Mouse (Mus musculus): ENCODE results near the gene Nr4a1. TPM values are rescaled to one million over a fixed set of nuclear protein-coding genes. Genes with fewer than 3 reads are reported as not detected.

Gene Nr4a1
- total and polyA plus RNA-seq, 3 experiments, result 12.1 to 45.3 (median 23.8) TPM

DNA sequence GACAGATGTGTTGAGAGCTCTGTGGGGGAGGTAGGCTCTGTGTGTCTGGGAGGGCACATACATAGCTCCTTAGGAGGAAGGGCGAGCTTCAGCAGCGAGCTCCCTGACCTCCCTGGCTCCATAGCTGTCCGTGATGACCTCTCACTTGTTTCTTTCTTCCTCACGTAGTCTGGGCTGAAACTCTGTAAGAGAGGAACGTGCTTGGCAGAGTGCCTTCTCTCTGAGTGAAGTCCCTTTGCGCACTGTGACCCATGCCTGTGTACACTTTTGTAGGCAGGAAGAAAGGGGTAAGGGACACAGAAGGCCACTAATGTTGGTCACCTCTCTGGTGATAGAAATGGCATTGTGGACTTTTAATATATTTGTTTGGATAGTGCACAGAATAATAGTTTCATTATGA is 33.3 kb downstream of the Nr4a1 start:
- TF ChIP-seq POLR2A (IDR thresholded peaks at IDR 0.05; ENCODE audit: insufficient read depth, low read depth, low read length) (no peak), CTCF (IDR thresholded peaks at IDR 0.05) (no peak), EP300 (IDR thresholded peaks at IDR 0.05; ENCODE audit: insufficient read depth, low read depth, low read length) (no peak)
- intact Hi-C loops (cut with DNase I), result no loop called here
- H3K4me3 ChIP-seq, result no peak overlapping the region
- H3K79me2 ChIP-seq (replicated peaks; ENCODE audit: control insufficient read depth, insufficient read depth, low read length), result peaks cover 6% of the 10 kb centered on the region; the same call in 1 of the 2 replicates
- no peak overlapping the region for H3K27ac ChIP-seq
- H3K27me3 ChIP-seq (ENCODE audit: control insufficient read depth, insufficient read depth, low read length), result no peaks in the 10 kb centered on the region
- WGBS, result 59% methylated on average over 6 of the region's 6 CpGs
- H3K9ac ChIP-seq (ENCODE audit: low read depth, low read length), result no peak overlapping the region
- peaks cover 2% of the 10 kb centered on the region; the same call in 1 of the 2 replicates for H3K36me3 ChIP-seq (ENCODE audit: control insufficient read depth, insufficient read depth, low read length)
- H3K4me1 ChIP-seq (ENCODE audit: control insufficient read depth, insufficient read depth, low read length), result peaks cover 4% of the 10 kb centered on the region
- no peak for DNase-seq

DNA sequence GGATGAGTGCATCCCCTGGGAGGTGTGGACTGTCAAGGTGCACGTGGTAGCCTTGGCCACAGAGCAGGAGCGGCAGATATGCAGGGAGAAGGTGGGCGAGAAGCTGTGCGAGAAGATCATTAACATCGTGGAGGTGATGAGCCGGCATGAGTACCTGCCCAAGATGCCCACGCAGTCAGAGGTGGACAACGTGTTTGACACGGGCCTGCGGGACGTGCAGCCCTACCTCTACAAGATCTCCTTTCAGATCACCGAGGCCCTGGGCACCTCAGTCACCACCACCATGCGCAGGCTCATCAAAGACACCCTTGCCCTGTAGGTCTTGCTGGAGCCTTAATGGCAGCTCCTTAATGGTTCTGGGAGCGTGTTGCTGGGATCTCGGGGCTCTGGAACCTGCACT is 36.3 kb downstream of the Nr4a1 start:
- intact Hi-C loops (cut with DNase I), result no loop called here
- no peak for DNase-seq
- no peaks in the 10 kb centered on the region for H3K27me3 ChIP-seq (ENCODE audit: control insufficient read depth, insufficient read depth, low read length)
- H3K4me3 ChIP-seq, result no peak overlapping the region
- no peak overlapping the region for H3K27ac ChIP-seq
- WGBS, result 95% methylated on average over 15 of the region's 15 CpGs
- no peaks in the 10 kb centered on the region for H3K4me1 ChIP-seq (ENCODE audit: control insufficient read depth, insufficient read depth, low read length)
- H3K9ac ChIP-seq (ENCODE audit: low read depth, low read length), result no peak overlapping the region
- H3K36me3 ChIP-seq (ENCODE audit: control insufficient read depth, insufficient read depth, low read length), result no peaks in the 10 kb centered on the region
- peaks cover 3% of the 10 kb centered on the region; the same call in 1 of the 2 replicates for H3K79me2 ChIP-seq (replicated peaks; ENCODE audit: control insufficient read depth, insufficient read depth, low read length)
- TF ChIP-seq POLR2A (IDR thresholded peaks at IDR 0.05; ENCODE audit: insufficient read depth, low read depth, low read length) (no peak), CTCF (IDR thresholded peaks at IDR 0.05) (no peak), EP300 (IDR thresholded peaks at IDR 0.05; ENCODE audit: insufficient read depth, low read depth, low read length) (no peak)

DNA sequence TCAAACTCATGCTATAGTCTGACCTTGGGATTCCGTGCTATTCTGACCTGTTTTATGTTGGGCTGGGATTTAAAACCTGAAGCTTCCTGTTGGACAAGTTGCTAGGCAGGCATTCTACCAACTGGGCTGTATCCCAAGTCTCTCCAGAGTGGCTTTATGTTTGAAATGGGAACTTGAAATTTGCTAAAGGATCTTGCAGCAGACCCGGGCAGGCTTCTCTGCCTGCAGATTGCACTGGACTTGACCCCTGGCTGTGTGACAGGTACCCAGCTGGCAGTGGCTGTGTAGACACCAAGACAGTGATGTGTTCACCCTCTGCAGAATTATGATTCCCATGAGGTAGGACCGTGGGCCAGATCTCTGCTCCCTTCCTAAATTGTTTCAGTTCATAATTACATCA is 37.9 kb downstream of the Nr4a1 start:
- no peaks in the 10 kb centered on the region for H3K4me1 ChIP-seq (ENCODE audit: control insufficient read depth, insufficient read depth, low read length)
- no peak overlapping the region for H3K4me3 ChIP-seq
- no peak for DNase-seq
- H3K36me3 ChIP-seq (ENCODE audit: control insufficient read depth, insufficient read depth, low read length), result no peaks in the 10 kb centered on the region
- intact Hi-C loops (cut with DNase I), result no loop called here
- H3K27me3 ChIP-seq (ENCODE audit: control insufficient read depth, insufficient read depth, low read length), result no peaks in the 10 kb centered on the region
- TF ChIP-seq CTCF (IDR thresholded peaks at IDR 0.05) (no peak), POLR2A (IDR thresholded peaks at IDR 0.05; ENCODE audit: insufficient read depth, low read depth, low read length) (no peak)
- no peak overlapping the region for H3K9ac ChIP-seq (ENCODE audit: low read depth, low read length)
- H3K27ac ChIP-seq, result no peak overlapping the region
- peaks cover under 1% of the 10 kb centered on the region; the same call in 1 of the 2 replicates for H3K79me2 ChIP-seq (replicated peaks; ENCODE audit: control insufficient read depth, insufficient read depth, low read length)
- WGBS, result 53% methylated on average over 3 of the region's 3 CpGs

DNA sequence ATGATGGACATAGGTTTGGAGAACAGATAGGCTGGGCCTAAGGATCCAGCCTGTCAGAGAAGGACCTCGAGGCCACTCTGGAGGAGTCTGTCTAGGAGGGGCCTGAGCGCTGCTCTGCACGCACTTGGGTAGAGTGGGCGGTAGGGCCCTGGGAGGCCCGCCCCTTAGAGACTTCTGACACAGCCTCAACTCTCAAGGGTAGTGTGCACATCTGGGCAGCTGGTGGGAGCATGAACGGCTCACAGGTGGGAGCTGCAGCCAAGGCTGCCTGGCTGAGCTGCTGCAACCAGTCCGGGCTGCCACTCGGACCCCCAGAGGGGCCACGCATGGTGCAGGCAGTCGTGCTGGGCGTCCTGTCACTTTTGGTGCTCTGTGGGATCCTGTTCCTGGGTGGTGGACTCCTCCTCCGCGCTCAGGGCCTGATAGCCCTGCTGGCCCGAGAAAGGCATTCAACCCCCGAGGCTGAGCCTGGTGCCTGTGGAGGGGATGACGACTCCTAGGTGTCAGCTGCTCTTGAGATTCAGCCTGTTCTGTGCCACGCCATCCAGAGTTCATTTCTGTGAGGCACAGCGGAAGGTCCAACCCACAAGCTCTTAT is 39.1 kb downstream of the Nr4a1 start, which contains the start of gene 6030408B16Rik:
Gene 6030408B16Rik, plus strand, starts transcription at position 188 of the 597 bp plus-strand sequence.
- H3K79me2 ChIP-seq (replicated peaks; ENCODE audit: control insufficient read depth, insufficient read depth, low read length), result no peaks in the 10 kb centered on the region
- peaks cover 2% of the 10 kb centered on the region; the same call in 1 of the 2 replicates for H3K4me1 ChIP-seq (ENCODE audit: control insufficient read depth, insufficient read depth, low read length)
- no peak within 1 kb of the TSS for H3K27ac ChIP-seq
- H3K9ac ChIP-seq (ENCODE audit: low read depth, low read length), result peak within 1 kb of the TSS; percentile 6; the same call in 1 of the 2 replicates
- no peaks in the 10 kb centered on the region for H3K27me3 ChIP-seq (ENCODE audit: control insufficient read depth, insufficient read depth, low read length)
- no peak within 1 kb of the TSS for H3K4me3 ChIP-seq
- no peaks in the 10 kb centered on the region for H3K36me3 ChIP-seq (ENCODE audit: control insufficient read depth, insufficient read depth, low read length)
- intact Hi-C loops (cut with DNase I), result no loop called here
- TF ChIP-seq POLR2A (IDR thresholded peaks at IDR 0.05; ENCODE audit: insufficient read depth, low read depth, low read length) (peak; percentile 22; the same call in 1 of the 2 replicates), CTCF (IDR thresholded peaks at IDR 0.05) (no peak), EP300 (IDR thresholded peaks at IDR 0.05; ENCODE audit: insufficient read depth, low read depth, low read length) (no peak)
- peak in 1 of 2 experiments; percentile 33 for DNase-seq
- 57% methylated on average over 18 of the region's 18 CpGs for WGBS

DNA sequence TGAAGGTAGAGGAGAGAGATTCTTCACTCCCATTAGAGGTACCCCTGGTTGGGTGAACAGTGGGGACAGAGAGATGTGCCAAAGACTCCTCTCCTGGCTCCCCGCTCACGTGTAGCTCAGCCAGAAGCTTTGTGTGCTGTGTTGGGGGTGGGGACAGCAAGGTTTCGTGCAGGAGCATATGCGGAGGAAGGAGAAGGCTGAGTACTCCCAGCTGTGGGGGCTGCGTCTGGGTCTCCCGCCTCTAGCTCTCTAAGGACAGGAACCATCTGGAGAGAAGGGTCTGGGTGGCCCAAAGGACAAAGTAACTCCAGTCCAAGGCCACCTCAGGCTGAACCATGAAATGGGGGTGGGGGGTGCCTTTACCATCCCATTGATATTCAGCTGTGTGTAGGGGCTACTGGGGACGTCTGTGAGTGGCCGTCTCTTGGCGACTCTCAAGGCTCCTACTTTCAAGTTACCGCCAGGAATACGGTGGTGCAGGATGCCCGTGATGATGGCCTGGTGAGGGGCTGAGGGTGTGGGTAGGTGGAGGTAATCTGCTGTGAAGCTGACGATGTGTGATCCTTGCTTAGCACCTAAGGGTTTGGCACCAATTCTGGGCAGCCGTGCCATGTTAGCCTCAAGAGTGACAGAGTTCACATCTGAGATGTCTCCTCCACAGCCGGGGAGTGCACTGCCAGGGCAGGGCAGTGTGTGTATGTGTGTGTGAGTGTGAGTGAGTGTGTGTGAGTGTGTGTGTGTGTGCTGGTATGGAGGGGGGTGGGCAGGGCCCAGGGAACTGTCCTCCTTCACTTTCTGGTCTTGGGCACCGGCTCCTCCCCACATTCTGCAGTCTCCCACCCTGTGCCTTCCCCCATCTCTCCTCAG is 40.2 kb downstream of the Nr4a1 start:
- intact Hi-C loops (cut with DNase I), result no loop called here
- H3K9ac ChIP-seq (ENCODE audit: low read depth, low read length), result peak overlapping the region; percentile 24; the same call in 1 of the 2 replicates
- no peak overlapping the region for H3K27ac ChIP-seq
- DNase-seq, result no peak
- H3K36me3 ChIP-seq (ENCODE audit: control insufficient read depth, insufficient read depth, low read length), result no peaks in the 10 kb centered on the region
- WGBS, result 58% methylated on average over 16 of the region's 16 CpGs
- no peak overlapping the region for H3K4me3 ChIP-seq
- H3K27me3 ChIP-seq (ENCODE audit: control insufficient read depth, insufficient read depth, low read length), result no peaks in the 10 kb centered on the region
- no peaks in the 10 kb centered on the region for H3K79me2 ChIP-seq (replicated peaks; ENCODE audit: control insufficient read depth, insufficient read depth, low read length)
- peaks cover 4% of the 10 kb centered on the region for H3K4me1 ChIP-seq (ENCODE audit: control insufficient read depth, insufficient read depth, low read length)
- TF ChIP-seq POLR2A (IDR thresholded peaks at IDR 0.05; ENCODE audit: insufficient read depth, low read depth, low read length), result no peak
- no peak for TF ChIP-seq CTCF (IDR thresholded peaks at IDR 0.05)
- no peak for TF ChIP-seq EP300 (IDR thresholded peaks at IDR 0.05; ENCODE audit: insufficient read depth, low read depth, low read length)

DNA sequence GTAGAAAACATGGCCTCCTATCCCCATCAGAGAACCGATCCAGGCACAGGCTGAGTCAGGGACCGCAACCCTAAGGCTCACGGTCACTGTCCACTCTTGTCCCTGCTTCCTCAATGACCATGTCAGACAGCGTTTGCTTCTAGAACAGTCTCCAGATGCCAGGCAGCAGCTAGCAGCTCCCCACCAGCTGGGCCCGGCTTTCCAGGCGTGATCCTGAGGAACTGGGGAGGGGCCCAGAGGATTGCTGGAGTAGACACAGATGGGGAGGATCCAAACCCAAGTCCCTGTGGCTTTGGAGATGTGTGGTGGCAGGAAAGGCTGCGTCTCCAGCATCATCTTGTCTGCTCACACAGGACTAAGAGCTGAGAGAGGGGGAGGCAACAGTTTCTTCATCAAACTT is 41.0 kb downstream of the Nr4a1 start:
- no peaks in the 10 kb centered on the region for H3K36me3 ChIP-seq (ENCODE audit: control insufficient read depth, insufficient read depth, low read length)
- peak; percentile 57 to 62 for DNase-seq
- H3K79me2 ChIP-seq (replicated peaks; ENCODE audit: control insufficient read depth, insufficient read depth, low read length), result no peaks in the 10 kb centered on the region
- peak overlapping the region; percentile 36 for H3K27ac ChIP-seq
- peaks cover 10% of the 10 kb centered on the region for H3K4me1 ChIP-seq (ENCODE audit: control insufficient read depth, insufficient read depth, low read length)
- 51% methylated on average over 7 of the region's 7 CpGs for WGBS
- TF ChIP-seq EP300 (IDR thresholded peaks at IDR 0.05; ENCODE audit: insufficient read depth, low read depth, low read length) (0 out of 2 replicates have a peak, but pooled peaks have one; percentile 17), POLR2A (IDR thresholded peaks at IDR 0.05; ENCODE audit: insufficient read depth, low read depth, low read length) (peak; percentile 42; the same call in 1 of the 2 replicates), CTCF (IDR thresholded peaks at IDR 0.05) (no peak)
- intact Hi-C loops (cut with DNase I), result no loop called here
- H3K9ac ChIP-seq (ENCODE audit: low read depth, low read length), result no peak overlapping the region
- H3K27me3 ChIP-seq (ENCODE audit: control insufficient read depth, insufficient read depth, low read length), result no peaks in the 10 kb centered on the region
- H3K4me3 ChIP-seq, result no peak overlapping the region

Data from heart, adult 2 months (tissue).